Mouse (Mus musculus) urinary bladder, postnatal 36 days (tissue): ENCODE data around the gene Pth2.
A peak's percentile ranks its signal among the peaks of the same experiment; 100 is the strongest.

Experiments
- DNase-seq, 2 experiments: peaks; one replicate each; pipeline ENCODE4 v3.0.0; 2022; ENCODE audit warnings: low spot score in 2 of 2, mixed read lengths in 1 of 2

The Pth2 gene

GRCm38 (mm10) chr7:45196994-45197393 lies 16.2 kb downstream of the Pth2 start:
- no peak for DNase-seq

DNA sequence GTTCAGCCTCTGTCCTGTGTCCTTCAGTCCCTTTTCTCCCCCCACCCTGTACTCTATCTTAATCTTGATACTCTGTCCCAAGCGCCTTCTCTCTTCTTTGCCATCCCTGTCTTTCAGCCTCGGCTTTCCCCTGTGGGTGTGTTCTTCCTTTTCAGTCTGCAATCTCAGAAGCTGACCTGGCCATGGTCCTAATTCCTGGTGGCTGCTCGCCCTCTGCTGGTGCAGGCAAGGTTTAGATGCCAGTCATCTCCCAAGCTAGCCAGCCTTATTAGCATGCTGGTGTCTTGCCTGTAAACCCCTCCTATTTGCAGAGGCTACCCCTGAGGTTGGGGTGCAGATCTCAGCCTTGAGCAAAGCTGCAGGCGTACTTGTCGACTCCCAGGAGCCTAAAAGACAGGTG lies 17.6 kb downstream of the Pth2 start:
- peak; percentile 59 to 76 for DNase-seq

- DNase-seq: no peak
Observed at GRCm38 (mm10) chr7:45198961-45199360, 18.2 kb downstream of the Pth2 start.

GRCm38 (mm10) chr7:45202654-45203053 lies 21.9 kb downstream of the Pth2 start:
- DNase-seq: no peak

DNA sequence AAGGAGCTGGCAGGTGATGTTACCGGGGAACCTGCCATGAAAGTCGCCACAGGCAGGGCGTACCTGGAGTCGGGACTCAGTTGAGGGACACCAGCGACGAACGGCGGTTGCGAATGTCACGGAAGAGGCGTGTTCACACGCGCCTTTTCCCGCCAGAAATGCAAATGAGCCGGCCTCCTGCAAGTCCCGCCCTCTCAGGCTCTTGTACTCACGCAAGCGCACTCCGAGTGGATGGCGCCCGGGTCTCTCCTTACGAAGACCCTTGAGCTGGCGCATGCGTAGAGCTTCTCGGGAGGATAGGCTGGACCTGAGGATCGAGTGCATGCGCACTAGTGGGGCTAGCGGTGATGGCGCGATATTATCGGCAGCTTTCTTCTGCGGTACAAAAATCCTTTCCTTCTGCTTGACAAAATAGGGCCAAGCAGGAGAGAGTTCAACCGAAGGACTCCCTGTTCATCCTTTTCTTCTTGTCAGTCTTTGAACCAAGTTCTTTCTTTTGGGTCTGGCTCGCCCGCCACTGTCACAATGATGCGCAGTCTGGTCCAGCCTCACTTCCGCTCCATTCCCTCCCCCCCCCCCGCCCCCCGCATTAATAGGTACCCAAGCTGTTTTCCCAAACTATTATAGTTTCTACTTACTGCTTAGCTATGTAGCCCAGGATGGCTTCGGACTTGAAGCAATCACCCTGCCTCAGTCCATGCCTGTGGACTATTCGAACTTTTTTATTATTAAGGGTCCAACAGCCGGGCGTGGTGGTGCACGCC lies 23.8 kb downstream of the Pth2 start, which contains the start of gene Ccdc155:
TSS of gene Ccdc155 (minus strand) at position 513 of the 764 bp plus-strand sequence.
- DNase-seq: peak; percentile 52 to 83

- DNase-seq: no peak
Observed at GRCm38 (mm10) chr7:45208260-45208659, 27.5 kb downstream of the Pth2 start.

DNA sequence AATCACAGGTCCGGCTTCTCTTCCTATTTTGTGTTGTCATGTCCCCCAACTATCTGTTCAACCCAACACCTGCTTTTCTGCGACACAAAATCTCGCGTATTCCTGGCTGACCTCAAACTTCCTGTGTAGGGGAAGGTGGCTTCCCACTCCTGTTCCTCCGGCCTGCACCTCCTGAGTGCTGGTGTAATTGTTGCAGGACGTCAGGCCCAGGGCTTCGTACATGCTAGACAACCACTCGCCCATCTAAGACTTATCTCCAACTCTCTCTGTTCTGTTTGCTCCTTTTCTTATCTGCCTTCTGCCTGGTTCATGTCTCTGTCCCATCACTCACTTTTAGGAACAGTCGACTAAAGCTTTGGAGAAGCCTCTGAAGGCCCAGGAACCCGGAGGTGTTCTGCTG lies 30.3 kb downstream of the Pth2 start:
- DNase-seq: no peak

DNA sequence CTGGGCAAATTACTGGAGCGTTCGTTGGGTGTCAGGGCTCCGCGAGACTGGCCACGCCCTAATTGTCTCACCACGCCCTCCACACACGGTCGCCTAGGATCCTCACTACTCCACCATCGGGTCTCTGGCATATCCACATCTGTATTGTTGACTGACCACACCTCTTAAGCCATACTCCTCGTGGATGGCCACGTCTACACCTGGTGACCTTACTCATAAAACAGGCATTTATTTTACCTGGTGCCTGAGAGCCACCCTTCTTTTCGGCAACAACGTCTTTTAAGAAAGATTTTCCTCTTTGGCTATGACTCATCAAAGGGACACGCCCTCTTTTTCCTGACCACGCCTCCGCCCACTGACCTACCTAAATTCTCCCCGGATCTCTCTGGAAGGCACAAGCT lies 31.1 kb downstream of the Pth2 start, which contains the start of gene Dkkl1:
TSS of gene Dkkl1 (minus strand) at position 297 of the 401 bp plus-strand sequence.
- peak in 1 of 2 experiments; percentile 15 for DNase-seq

- no peak for DNase-seq
Observed at GRCm38 (mm10) chr7:45212356-45212755, 31.6 kb downstream of the Pth2 start.

GRCm38 (mm10) chr7:45213708-45214107 lies 32.9 kb downstream of the Pth2 start:
- DNase-seq: no peak

DNA sequence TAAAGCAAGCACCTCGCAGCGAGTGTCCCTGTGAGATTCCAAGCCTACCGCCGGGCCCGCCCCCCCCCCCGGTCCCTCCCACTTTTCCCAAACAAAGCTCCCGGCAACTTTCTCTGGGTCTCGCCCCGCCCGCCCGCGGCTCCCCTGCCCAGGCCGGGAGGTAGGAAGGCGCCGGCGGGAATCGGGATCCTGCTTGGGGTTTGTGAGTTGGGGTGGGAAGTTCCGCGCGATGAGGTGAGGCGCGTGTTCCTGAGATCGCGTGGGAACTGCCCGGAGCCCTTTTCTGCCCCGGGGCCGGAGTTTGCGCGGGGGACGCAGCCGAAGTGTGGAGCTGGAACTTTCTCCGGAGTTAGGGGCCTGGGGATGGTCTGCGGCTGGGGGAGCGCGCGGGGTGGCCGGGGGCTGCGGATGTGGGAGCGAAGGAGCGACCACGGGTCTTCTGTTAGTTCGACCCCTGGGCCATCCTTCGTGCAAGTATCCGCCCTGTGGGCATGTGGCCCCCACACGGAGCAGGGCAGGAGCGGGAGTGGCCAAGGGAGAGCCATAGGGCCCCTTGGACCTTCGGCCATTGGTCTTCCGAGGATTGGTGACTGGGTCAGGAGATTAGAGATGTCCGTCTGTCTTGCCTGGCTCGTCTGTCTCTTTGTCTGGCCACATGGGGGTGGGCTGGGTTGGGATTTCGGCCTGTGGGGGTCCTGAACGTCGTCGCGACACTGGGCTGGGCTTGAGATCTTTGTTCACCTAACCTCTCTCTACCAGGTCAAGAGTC lies 35.1 kb downstream of the Pth2 start, which contains the start of gene Tead2:
TSS of gene Tead2 (plus strand) at position 81 of the 769 bp plus-strand sequence.
- peak in 1 of 2 experiments; percentile 38 for DNase-seq

- DNase-seq: peak in 1 of 2 experiments; percentile 48
Observed at GRCm38 (mm10) chr7:45216442-45217183, 35.8 kb downstream of the Pth2 start.

- DNase-seq: no peak
Observed at GRCm38 (mm10) chr7:45221680-45222079, 40.9 kb downstream of the Pth2 start.

- DNase-seq: no peak
Observed at GRCm38 (mm10) chr7:45224826-45225225, 44.0 kb downstream of the Pth2 start.

GRCm38 (mm10) chr7:45226421-45226820 lies 45.6 kb downstream of the Pth2 start:
- no peak for DNase-seq

DNA sequence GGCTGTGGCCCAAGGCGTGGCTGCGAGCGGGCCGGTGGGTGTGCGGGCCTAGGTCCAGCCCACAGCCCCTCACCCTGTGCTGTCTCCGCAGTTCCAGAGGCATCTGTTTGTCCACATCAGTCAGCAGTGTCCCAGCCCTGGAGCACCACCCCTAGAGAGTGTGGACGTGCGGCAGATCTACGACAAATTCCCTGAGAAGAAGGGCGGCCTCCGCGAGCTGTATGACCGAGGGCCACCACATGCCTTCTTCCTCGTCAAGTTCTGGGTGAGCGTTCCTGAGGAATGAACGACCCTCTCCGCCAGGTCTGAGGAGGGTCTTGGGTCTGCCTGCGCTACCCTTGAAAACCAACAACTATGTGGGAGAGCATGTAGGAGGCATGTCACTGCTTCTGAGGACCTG lies 47.8 kb downstream of the Pth2 start:
- DNase-seq: no peak

- DNase-seq: no peak
Observed at GRCm38 (mm10) chr7:45229046-45229445, 48.3 kb downstream of the Pth2 start.

DNA sequence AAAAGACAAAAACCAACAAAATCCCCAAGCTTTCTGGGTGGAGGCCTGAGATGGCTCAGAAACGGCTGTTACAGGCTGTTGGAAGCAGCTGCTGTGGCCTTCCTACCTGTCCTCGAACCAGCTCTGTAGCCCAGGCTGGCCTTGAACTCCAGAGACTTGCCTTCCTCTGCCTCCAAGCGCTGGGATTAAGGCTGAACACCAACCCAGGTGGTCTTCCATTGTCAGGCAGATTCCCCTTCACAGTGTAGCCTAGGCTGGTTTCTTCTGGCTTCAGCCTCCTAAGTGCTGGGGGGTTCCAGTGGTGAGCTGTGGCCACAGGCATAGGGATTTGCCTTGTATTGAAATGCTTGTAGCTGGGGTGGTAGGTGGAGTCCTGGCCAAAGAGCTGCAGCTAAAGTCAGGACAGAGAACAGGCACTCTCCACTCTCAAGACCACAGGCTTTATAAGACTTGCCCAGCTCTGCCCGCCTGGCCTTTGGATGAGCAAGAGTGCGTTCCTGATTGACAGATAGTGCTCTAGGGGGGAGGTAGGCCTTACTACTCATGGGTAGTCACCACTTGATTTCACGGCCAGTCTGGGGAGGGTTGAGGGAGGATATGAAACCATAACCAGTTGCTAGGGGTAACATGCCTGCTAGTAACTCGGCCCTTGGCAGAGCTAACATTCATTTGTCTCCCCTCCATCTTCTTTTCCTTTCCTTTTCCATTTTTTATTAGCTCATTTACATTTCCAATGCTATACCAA lies 48.8 kb downstream of the Pth2 start:
- DNase-seq: no peak

- DNase-seq: no peak
Observed at GRCm38 (mm10) chr7:45231192-45231591, 50.4 kb downstream of the Pth2 start.
